ENCODE assay signal across 16 mouse cellular contexts in the genomic region with DNA sequence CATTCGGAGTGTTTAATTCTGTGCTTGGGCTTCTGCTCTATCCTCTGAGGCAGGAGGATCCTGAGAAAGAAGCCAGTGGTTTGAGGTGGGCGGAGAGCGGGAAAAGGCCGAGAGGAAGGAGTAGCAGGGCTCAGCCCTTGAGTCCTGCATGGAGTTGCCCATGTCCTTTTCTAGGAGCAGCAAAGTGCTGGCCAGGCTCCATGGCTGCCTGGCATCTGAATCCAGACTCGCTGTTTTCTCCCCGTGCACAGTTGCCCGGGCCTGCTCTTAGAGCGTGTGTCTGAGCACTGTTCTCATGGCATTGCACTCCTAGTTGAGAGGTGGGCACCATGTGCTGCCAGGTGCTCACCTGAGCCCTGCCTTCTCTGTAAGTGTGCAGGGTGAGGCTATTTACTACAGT.
DNase-seq lines count a peak whose midpoint lies in the region; TF ChIP-seq lines count a peak whose summit lies in the region.
"Had no signal": no experiment of that assay in that cellular context is flagged by ENCODE, and none has a peak within 500 bp of the region (broad histone marks: within the 10 kb centered on the region; RNA-seq: fewer than 3 reads in every experiment).

No protein-coding gene starts in this region.

- TF ChIP-seq CTCF in gastrocnemius, adult 2 months (IDR thresholded peaks at IDR 0.05), result no peak

- H3K27ac ChIP-seq in gastrocnemius, adult 2 months, result peak overlapping the region; percentile 87; the same call in 1 of the 2 replicates
- H3K27ac ChIP-seq: embryonic facial prominence, embryonic 10.5 days; embryonic facial prominence, embryonic 12.5 days; forebrain, embryonic 13.5 days; forebrain, embryonic 15.5 days had no signal

- H3K4me3 ChIP-seq in gastrocnemius, adult 2 months, result no peak overlapping the region
- H3K4me3 ChIP-seq: embryonic facial prominence, embryonic 10.5 days; embryonic facial prominence, embryonic 12.5 days; forebrain, embryonic 13.5 days; forebrain, embryonic 15.5 days had no signal

- intact Hi-C loops in gastrocnemius, adult 2 months (cut with DNase I), result loop anchor here (2.0 to 5.0 kb wide), 2 partner anchors 405 to 463 kb away; no protein-coding TSS in a partner anchor

- DNase-seq in cerebellum, postnatal 10 days, result peak; percentile 45 to 66
- DNase-seq in cerebellum, adult 9-10 months, result no peak
- DNase-seq in cerebellum, postnatal 25 days, result peak; percentile 54 to 71
- DNase-seq in cerebellum, adult 9-11 months, result no peak
- peak; percentile 64 for DNase-seq in gastrocnemius, adult 2 months
- DNase-seq in gastrocnemius, postnatal 4 days (ENCODE audit: low spot score in 2 of 2), result no peak
- DNase-seq: adrenal gland, adult 8-10 months; adrenal gland, postnatal 14 days; adrenal gland, postnatal 36 days; B cell, adult 2 months; cerebellum, adult 11-12 months; forebrain, postnatal 0 days had no signal

Comparison
In these comparisons a context has a peak if more than half of its experiments do, and no peak if none do; other contexts are left out.
1. DNase-seq: peak in cerebellum, postnatal 10 days (2 of 2), cerebellum, postnatal 25 days (2 of 2) and gastrocnemius, adult 2 months (single experiment); none in cerebellum, adult 9-10 months (single experiment), cerebellum, adult 9-11 months (single experiment) and gastrocnemius, postnatal 4 days (0 of 2).